23 mouse cellular contexts compared by ENCODE assay signal in genomic region chr13:63530857-63531256, GRCm38 (mm10). TPM values are rescaled to one million over a fixed set of nuclear protein-coding genes. Genes with fewer than 3 reads are reported as not detected.
DNase-seq lines count a peak whose midpoint lies in the region; ATAC-seq and TF ChIP-seq lines count a peak whose summit lies in the region.
"Had no signal": no experiment of that assay in that cellular context is flagged by ENCODE, and none has a peak within 500 bp of the region (broad histone marks: within the 10 kb centered on the region; RNA-seq: fewer than 3 reads in every experiment).

No protein-coding gene starts in this region.

- no peaks in the 10 kb centered on the region for H3K27me3 ChIP-seq in hindbrain, embryonic 11.5 days (ENCODE audit: control insufficient read depth, insufficient read depth, low read length)
- H3K27me3 ChIP-seq in hindbrain, embryonic 16.5 days (replicated peaks; ENCODE audit: control insufficient read depth, insufficient read depth, low read length), result no peaks in the 10 kb centered on the region
- H3K27me3 ChIP-seq in lung, embryonic 16.5 days (ENCODE audit: control insufficient read depth, insufficient read depth, low read depth, low read length), result no peaks in the 10 kb centered on the region
- H3K27me3 ChIP-seq in ES-Bruce4 (ENCODE audit: control insufficient read depth, insufficient read depth, low read length, poor library complexity, severe bottlenecking), result no peaks in the 10 kb centered on the region
- H3K27me3 ChIP-seq: embryonic facial prominence, embryonic 15.5 days; heart, embryonic 15.5 days had no signal

- intact Hi-C loops in left cerebral cortex, postnatal 14 days (cut with DNase I), result no loop called here

- H3K9ac ChIP-seq in hindbrain, embryonic 11.5 days (ENCODE audit: low read depth, low read length), result no peak overlapping the region
- no peak overlapping the region for H3K9ac ChIP-seq in hindbrain, embryonic 16.5 days (ENCODE audit: low read depth, low read length)
- H3K9ac ChIP-seq in lung, embryonic 16.5 days (ENCODE audit: low read length), result no peak overlapping the region
- no peak overlapping the region for H3K9ac ChIP-seq in ES-Bruce4 (ENCODE audit: low read depth, poor library complexity, severe bottlenecking)
- H3K9ac ChIP-seq: embryonic facial prominence, embryonic 15.5 days; heart, embryonic 15.5 days had no signal

- no peak overlapping the region for H3K4me2 ChIP-seq in hindbrain, embryonic 11.5 days (replicated peaks; ENCODE audit: low read depth, low read length)
- no peak overlapping the region for H3K4me2 ChIP-seq in hindbrain, embryonic 16.5 days (ENCODE audit: low read length)
- H3K4me2 ChIP-seq in lung, embryonic 16.5 days (ENCODE audit: low read depth, low read length), result no peak overlapping the region
- H3K4me2 ChIP-seq: embryonic facial prominence, embryonic 15.5 days; heart, embryonic 11.5 days; heart, embryonic 15.5 days had no signal

- no peaks in the 10 kb centered on the region for H3K9me3 ChIP-seq in hindbrain, embryonic 11.5 days (ENCODE audit: control insufficient read depth, low read length)
- H3K9me3 ChIP-seq in hindbrain, embryonic 16.5 days (ENCODE audit: control insufficient read depth, low read length), result no peaks in the 10 kb centered on the region
- no peaks in the 10 kb centered on the region for H3K9me3 ChIP-seq in lung, embryonic 16.5 days (ENCODE audit: control insufficient read depth, low read length)
- H3K9me3 ChIP-seq in ES-Bruce4 (replicated peaks; ENCODE audit: control insufficient read depth, insufficient read depth, low read length, poor library complexity, severe bottlenecking), result no peaks in the 10 kb centered on the region
- H3K9me3 ChIP-seq: embryonic facial prominence, embryonic 15.5 days; forebrain, embryonic 10.5 days; G1E; heart, embryonic 15.5 days had no signal

- H3K4me3 ChIP-seq in hindbrain, embryonic 11.5 days (ENCODE audit: low read depth, low read length), result no peak overlapping the region
- H3K4me3 ChIP-seq in hindbrain, embryonic 16.5 days (ENCODE audit: low read length), result no peak overlapping the region
- no peak overlapping the region for H3K4me3 ChIP-seq in lung, embryonic 16.5 days (ENCODE audit: low read length)
- H3K4me3 ChIP-seq in ES-Bruce4 (ENCODE audit: low read depth, low read length), result no peak overlapping the region
- H3K4me3 ChIP-seq: embryonic facial prominence, embryonic 15.5 days; erythroblast, embryonic 14.5 days; forebrain, embryonic 10.5 days; heart, embryonic 15.5 days had no signal

- peaks cover 18% of the 10 kb centered on the region for H3K36me3 ChIP-seq in hindbrain, embryonic 11.5 days (ENCODE audit: control insufficient read depth, insufficient read depth, low read length)
- peaks cover 35% of the 10 kb centered on the region for H3K36me3 ChIP-seq in hindbrain, embryonic 16.5 days (ENCODE audit: control insufficient read depth, insufficient read depth, low read length)
- H3K36me3 ChIP-seq in lung, embryonic 16.5 days (ENCODE audit: control insufficient read depth, insufficient read depth, low read length), result peaks cover 70% of the 10 kb centered on the region
- peaks cover 59% of the 10 kb centered on the region for H3K36me3 ChIP-seq in ES-Bruce4 (ENCODE audit: control insufficient read depth, insufficient read depth, low read length, poor library complexity, severe bottlenecking)

- ATAC-seq in hindbrain, embryonic 11.5 days (ENCODE audit: low FRiP score), result no peak
- ATAC-seq in hindbrain, embryonic 16.5 days, result no peak
- ATAC-seq in lung, embryonic 16.5 days (ENCODE audit: low read depth), result no peak
- ATAC-seq: forebrain, embryonic 16.5 days had no signal

- H3K27ac ChIP-seq in hindbrain, embryonic 11.5 days (ENCODE audit: low read depth, low read length), result 0 out of 2 replicates have a peak overlapping the region, but pooled peaks have one; percentile 17
- H3K27ac ChIP-seq in hindbrain, embryonic 16.5 days (ENCODE audit: low read depth, low read length), result no peak overlapping the region
- peak overlapping the region; percentile 38; the same call in 1 of the 2 replicates for H3K27ac ChIP-seq in lung, embryonic 16.5 days (ENCODE audit: low read length)
- peak overlapping the region; percentile 100 for H3K27ac ChIP-seq in ES-Bruce4 (ENCODE audit: insufficient read depth, low read length)
- H3K27ac ChIP-seq: embryonic facial prominence, embryonic 15.5 days; forebrain, embryonic 10.5 days; heart, embryonic 15.5 days had no signal

- TF ChIP-seq POLR2A in ES-Bruce4 (IDR thresholded peaks at IDR 0.05; ENCODE audit: insufficient read depth, low read length), result no peak

- TF ChIP-seq EP300 in ES-Bruce4 (IDR thresholded peaks at IDR 0.05; ENCODE audit: insufficient read depth, low read depth, low read length), result no peak

- H3K4me1 ChIP-seq in hindbrain, embryonic 11.5 days (replicated peaks; ENCODE audit: control insufficient read depth, insufficient read depth, low read length), result peaks cover 14% of the 10 kb centered on the region
- H3K4me1 ChIP-seq in hindbrain, embryonic 16.5 days (ENCODE audit: control insufficient read depth, insufficient read depth, low read depth, low read length), result peaks cover 15% of the 10 kb centered on the region
- peaks cover 61% of the 10 kb centered on the region for H3K4me1 ChIP-seq in lung, embryonic 16.5 days (replicated peaks; ENCODE audit: control insufficient read depth, insufficient read depth, low read length)
- peaks cover 9% of the 10 kb centered on the region for H3K4me1 ChIP-seq in ES-Bruce4 (ENCODE audit: control insufficient read depth, insufficient read depth, low read length)

- no peak for DNase-seq in hindbrain, embryonic 11.5 days (ENCODE audit: low spot score)
- no peak for DNase-seq in lung, postnatal 14 days
- DNase-seq in urinary bladder, postnatal 25 days (ENCODE audit: low spot score), result no peak
- no peak for DNase-seq in left cerebral cortex, postnatal 14 days (ENCODE audit: low spot score in 2 of 2)
- DNase-seq: adrenal gland, adult 8-10 months; adrenal gland, postnatal 36 days; cerebellum, adult 11 months; cerebellum, adult 8-10 months; cerebellum, postnatal 14 days; embryo, embryonic 11 days; gastrocnemius, postnatal 10 days; heart, adult 18-20 months; heart, postnatal 14 days had no signal

- WGBS in hindbrain, embryonic 11.5 days, result 73% methylated on average over 9 of the region's 9 CpGs
- WGBS in hindbrain, embryonic 16.5 days, result 63% methylated on average over 9 of the region's 9 CpGs
- WGBS in lung, embryonic 16.5 days, result 72% methylated on average over 9 of the region's 9 CpGs

- no peak for TF ChIP-seq CTCF in ES-Bruce4 (IDR thresholded peaks at IDR 0.05; ENCODE audit: low read depth, low read length)

RNA-seq across cellular contexts. Expression of gene Fancc, which starts 33.8 kb away (rescaled TPM):
- 19.7 and 26.1 TPM in 2 replicates for polyA plus RNA-seq in hindbrain, embryonic 11.5 days (2014; fragmentation: Nextera tagmentation; extraction: Ambion mirVana)
- 15.7 and 16.0 TPM in 2 replicates for polyA plus RNA-seq in hindbrain, embryonic 16.5 days (2015; fragmentation: Nextera tagmentation; extraction: Ambion mirVana)
- 26.7 and 27.8 TPM in 2 replicates for polyA plus RNA-seq in lung, embryonic 16.5 days (2015; fragmentation: Nextera tagmentation; extraction: Ambion mirVana)
- polyA plus RNA-seq in ES-Bruce4 (2011; ENCODE audit: insufficient read depth, insufficient read length, low read depth, missing spikeins), result 13.3 and 16.2 TPM in 2 replicates
- total RNA-seq in left cerebral cortex, postnatal 14 days (2021), result 1 to 10 TPM; 5.4 to 5.6 TPM

RNA-seq across cellular contexts. Expression of gene Ptch1, which starts 42.5 kb away (rescaled TPM):
- 19.5 and 28.4 TPM in 2 replicates for polyA plus RNA-seq in hindbrain, embryonic 11.5 days (2014; fragmentation: Nextera tagmentation; extraction: Ambion mirVana)
- 15.3 and 17.3 TPM in 2 replicates for polyA plus RNA-seq in hindbrain, embryonic 16.5 days (2015; fragmentation: Nextera tagmentation; extraction: Ambion mirVana)
- 33.4 and 34.2 TPM in 2 replicates for polyA plus RNA-seq in lung, embryonic 16.5 days (2015; fragmentation: Nextera tagmentation; extraction: Ambion mirVana)
- 45.5 and 48.8 TPM in 2 replicates for polyA plus RNA-seq in ES-Bruce4 (2011; ENCODE audit: insufficient read depth, insufficient read length, low read depth, missing spikeins)
- 10 to 100 TPM; 44.6 to 45.2 TPM for total RNA-seq in left cerebral cortex, postnatal 14 days (2021)
